Mouse (Mus musculus): ENCODE measurements around the gene Foxi1.

DNA sequence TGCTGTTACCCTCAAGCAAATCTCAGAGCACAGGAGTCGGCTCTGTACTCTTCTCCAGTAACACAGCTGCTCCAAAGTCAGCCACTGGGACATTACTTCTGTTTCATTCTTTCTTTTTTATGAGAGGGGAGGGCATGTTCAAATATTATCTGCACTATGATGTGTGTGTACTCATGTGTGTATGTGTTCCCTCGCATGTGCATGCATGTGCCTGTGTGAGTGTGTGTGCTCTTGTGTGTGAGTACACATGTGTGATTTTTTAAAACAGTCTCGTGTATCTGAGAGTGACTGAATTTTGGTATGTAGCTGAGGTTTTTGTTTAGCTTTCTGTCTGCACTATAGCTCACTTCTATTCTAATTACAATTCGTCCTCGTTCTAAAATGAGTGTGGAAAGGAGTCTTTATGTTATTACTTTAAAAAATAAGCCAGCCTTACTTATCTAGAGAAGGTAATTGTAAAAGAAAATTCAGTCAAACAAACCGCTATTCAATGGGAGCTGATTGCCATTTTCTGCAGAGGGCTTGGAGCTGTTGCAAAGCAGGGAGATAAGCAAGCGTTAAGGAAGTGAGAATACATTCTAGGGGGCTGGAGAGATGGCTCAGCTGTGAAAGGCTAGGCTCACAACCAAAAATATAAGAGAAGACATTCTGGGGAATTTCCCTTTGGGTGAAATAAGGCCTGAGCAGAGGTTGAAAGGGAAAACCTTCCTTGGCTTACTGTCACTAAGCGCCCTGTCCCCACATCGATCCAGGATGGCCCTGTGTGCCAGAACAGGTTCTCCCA, 13.5 kb downstream of the Foxi1 start:
- no peak for TF ChIP-seq GATA1 (IDR thresholded peaks at IDR 0.05; ENCODE audit: low read length)
- TF ChIP-seq TAL1 (IDR thresholded peaks at IDR 0.05; ENCODE audit: low read length): no peak
